Mouse (Mus musculus) MEL (cell line): ENCODE measurements around the gene Nox3. TPM values are rescaled to one million over a fixed set of nuclear protein-coding genes. Genes with fewer than 3 reads are reported as not detected.

Experiments
- DNase-seq: peaks from one replicate; pipeline ENCODE4 v3.0.0; 2011; ENCODE audit warnings: low read depth, low spot score
- H3K27ac ChIP-seq: 2 replicates; pipeline ENCODE4 v1.5.1; 2012; ENCODE audit warnings: low read depth, mild to moderate bottlenecking, control low read depth, low read length, moderate library complexity; ENCODE audit not compliant: control insufficient read depth
- H3K27me3 ChIP-seq, 2 experiments: fragments of 150-350 bp in 1 of 2; sonication (generic) in 1 of 2; 2 replicates each; pipeline ENCODE4 v1.6.1; 2012; ENCODE audit warnings: low read length in 2 of 2, mild to moderate bottlenecking in 2 of 2, improper control_type of control experiment in 1 of 2, moderate library complexity in 1 of 2; ENCODE audit not compliant: insufficient read depth in 2 of 2, control insufficient read depth in 1 of 2
- H3K36me3 ChIP-seq, 2 experiments: 2 replicates each; pipeline ENCODE4 v1.6.1; 2012 to 2014; ENCODE audit warnings: low read length in 2 of 2, improper control_type of control experiment in 1 of 2, inconsistent platforms in 1 of 2, mild to moderate bottlenecking in 1 of 2; ENCODE audit not compliant: insufficient read depth in 2 of 2, control insufficient read depth in 1 of 2
- H3K4me1 ChIP-seq, 2 experiments: fragments of 150-350 bp in 1 of 2; sonication (generic) in 1 of 2; 2 replicates each; pipeline ENCODE4 v1.6.1; 2012; ENCODE audit warnings: low read length in 2 of 2, improper control_type of control experiment in 1 of 2, mild to moderate bottlenecking in 1 of 2; ENCODE audit not compliant: insufficient read depth in 2 of 2, control insufficient read depth in 1 of 2
- H3K4me3 ChIP-seq, 2 experiments: fragments of 150-350 bp in 1 of 2; sonication (generic) in 1 of 2; 2 replicates each; pipeline ENCODE4 v1.5.1; 2012; ENCODE audit warnings: low read depth in 2 of 2, low read length in 2 of 2, mild to moderate bottlenecking in 2 of 2, moderate library complexity in 2 of 2, control low read depth in 1 of 2, improper control_type of control experiment in 1 of 2; ENCODE audit not compliant: control insufficient read depth in 1 of 2, insufficient read depth in 1 of 2
- H3K79me2 ChIP-seq: 2 replicates; pipeline ENCODE4 v1.6.1; 2012; ENCODE audit warnings: mild to moderate bottlenecking, low read length, moderate library complexity; ENCODE audit not compliant: control insufficient read depth, poor library complexity, insufficient read depth
- H3K9ac ChIP-seq: 2 replicates; pipeline ENCODE4 v1.6.1; 2012; ENCODE audit warnings: low read depth, mild to moderate bottlenecking, control low read depth, low read length, moderate library complexity; ENCODE audit not compliant: control insufficient read depth, poor library complexity, severe bottlenecking
- H3K9me3 ChIP-seq: fragments of 150-350 bp; sonication (generic); replicated peaks from 2 replicates; pipeline ENCODE4 v1.6.1; 2012; ENCODE audit warnings: mild to moderate bottlenecking, low read length, improper control_type of control experiment, moderate library complexity; ENCODE audit not compliant: insufficient read depth
- BHLHE40 ChIP-seq: IDR thresholded peaks from 2 replicates; pipeline ENCODE4 v1.6.1; 2012; ENCODE audit warnings: low read depth, mild to moderate bottlenecking, inconsistent platforms, low read length, improper control_type of control experiment, borderline replicate concordance
- CHD1 ChIP-seq: IDR thresholded peaks from 2 replicates; pipeline ENCODE4 v1.6.1; 2012; ENCODE audit warnings: low read depth, mild to moderate bottlenecking, inconsistent platforms, low read length, improper control_type of control experiment
- CHD2 ChIP-seq: IDR thresholded peaks from 2 replicates; pipeline ENCODE4 v1.6.1; 2011; ENCODE audit warnings: low read length, improper control_type of control experiment
- CTCF ChIP-seq, 3 experiments: IDR thresholded peaks in 2 of 3; conservative IDR thresholded peaks in 1 of 3; 2 replicates each; pipeline ENCODE4 v1.5.1; 2011 to 2012; ENCODE audit warnings: low read length in 3 of 3, low read depth in 2 of 3, mild to moderate bottlenecking in 2 of 3, improper control_type of control experiment in 1 of 3, inconsistent platforms in 1 of 3, mixed read lengths in 1 of 3, moderate library complexity in 1 of 3; ENCODE audit not compliant: control insufficient read depth in 1 of 3, insufficient read depth in 1 of 3, poor library complexity in 1 of 3, severe bottlenecking in 1 of 3
- E2F4 ChIP-seq: IDR thresholded peaks from 2 replicates; pipeline ENCODE4 v1.6.1; 2011; ENCODE audit warnings: low read depth, low read length, improper control_type of control experiment, borderline replicate concordance
- ETS1 ChIP-seq: IDR thresholded peaks from 2 replicates; pipeline ENCODE4 v1.6.1; 2012; ENCODE audit warnings: low read depth, mild to moderate bottlenecking, inconsistent platforms, low read length, improper control_type of control experiment, moderate library complexity
- GABPA ChIP-seq: IDR thresholded peaks from 2 replicates; pipeline ENCODE4 v1.6.1; 2012; ENCODE audit warnings: low read depth, mild to moderate bottlenecking, inconsistent platforms, low read length, improper control_type of control experiment, moderate library complexity
- GATA1 ChIP-seq: IDR thresholded peaks from 2 replicates; pipeline ENCODE4 v1.6.1; 2011; ENCODE audit warnings: low read depth, low read length, improper control_type of control experiment
- HCFC1 ChIP-seq: IDR thresholded peaks from 2 replicates; pipeline ENCODE4 v1.6.1; 2012; ENCODE audit warnings: low read depth, mild to moderate bottlenecking, inconsistent platforms, low read length, improper control_type of control experiment, moderate library complexity
- KAT2A ChIP-seq: conservative IDR thresholded peaks from 2 replicates; pipeline ENCODE4 v1.6.1; 2012; ENCODE audit warnings: low read depth, low read length, improper control_type of control experiment, inconsistent platforms
- MAFK ChIP-seq: IDR thresholded peaks from 2 replicates; pipeline ENCODE4 v1.6.1; 2011; ENCODE audit warnings: low read depth, mild to moderate bottlenecking, low read length, improper control_type of control experiment, borderline replicate concordance
- MEF2A ChIP-seq: IDR thresholded peaks from 2 replicates; pipeline ENCODE4 v1.6.1; 2014; ENCODE audit warnings: low read depth, mild to moderate bottlenecking, inconsistent platforms, low read length, improper control_type of control experiment; ENCODE audit not compliant: poor library complexity, insufficient replicate concordance, severe bottlenecking; ENCODE audit errors: extremely low read depth
- MXI1 ChIP-seq: IDR thresholded peaks from 2 replicates; pipeline ENCODE4 v1.6.1; 2011; ENCODE audit warnings: mild to moderate bottlenecking, low read depth, low read length, improper control_type of control experiment
- MYC ChIP-seq: IDR thresholded peaks from 2 replicates; pipeline ENCODE4 v1.6.1; 2011; ENCODE audit warnings: low read depth, mild to moderate bottlenecking, low read length, improper control_type of control experiment, moderate library complexity
- POLR2A ChIP-seq, 2 experiments: IDR thresholded peaks; 2 replicates each; pipeline ENCODE4 v1.6.1; 2011 to 2012; ENCODE audit warnings: low read length in 2 of 2, mild to moderate bottlenecking in 2 of 2, control low read depth in 1 of 2, improper control_type of control experiment in 1 of 2, low read depth in 1 of 2, moderate library complexity in 1 of 2; ENCODE audit not compliant: control insufficient read depth in 1 of 2, insufficient read depth in 1 of 2, poor library complexity in 1 of 2
- POLR2AphosphoS2 ChIP-seq: IDR thresholded peaks from 2 replicates; pipeline ENCODE4 v1.6.1; 2011; ENCODE audit warnings: low read length, improper control_type of control experiment
- POLR2AphosphoS5 ChIP-seq: IDR thresholded peaks from 2 replicates; pipeline ENCODE4 v1.6.1; 2012; ENCODE audit warnings: low read depth, borderline replicate concordance, mild to moderate bottlenecking, inconsistent platforms, low read length, moderate library complexity, mixed read lengths
- RAD21 ChIP-seq: IDR thresholded peaks from 2 replicates; pipeline ENCODE4 v1.6.1; 2011; ENCODE audit warnings: mild to moderate bottlenecking, low read depth, low read length, improper control_type of control experiment
- RCOR1 ChIP-seq: IDR thresholded peaks from 2 replicates; pipeline ENCODE4 v1.6.1; 2012; ENCODE audit warnings: low read depth, mild to moderate bottlenecking, inconsistent platforms, low read length, improper control_type of control experiment
- SMC3 ChIP-seq: IDR thresholded peaks from 2 replicates; pipeline ENCODE4 v1.6.1; 2011; ENCODE audit warnings: low read depth, low read length, improper control_type of control experiment
- TAL1 ChIP-seq: IDR thresholded peaks from 2 replicates; pipeline ENCODE4 v1.6.1; 2012; ENCODE audit warnings: mild to moderate bottlenecking, inconsistent platforms, low read length, moderate library complexity, mixed read lengths
- UBTF ChIP-seq: IDR thresholded peaks from 2 replicates; pipeline ENCODE4 v1.6.1; 2012; ENCODE audit warnings: low read depth, mild to moderate bottlenecking, inconsistent platforms, low read length, improper control_type of control experiment, moderate library complexity, borderline replicate concordance; ENCODE audit not compliant: insufficient read depth
- USF1 ChIP-seq: IDR thresholded peaks from 2 replicates; pipeline ENCODE4 v1.6.1; 2014; ENCODE audit warnings: low read depth, mild to moderate bottlenecking, inconsistent platforms, low read length, improper control_type of control experiment, moderate library complexity
- ZC3H11A ChIP-seq: IDR thresholded peaks from 2 replicates; pipeline ENCODE4 v1.6.1; 2012; ENCODE audit warnings: low read depth, mild to moderate bottlenecking, inconsistent platforms, low read length, improper control_type of control experiment
- ZKSCAN1 ChIP-seq: IDR thresholded peaks from 2 replicates; pipeline ENCODE4 v1.6.1; 2012; ENCODE audit warnings: low read depth, mild to moderate bottlenecking, inconsistent platforms, low read length, improper control_type of control experiment, moderate library complexity
- ZNF384 ChIP-seq: IDR thresholded peaks from 2 replicates; pipeline ENCODE4 v1.6.1; 2012; ENCODE audit warnings: low read depth, mild to moderate bottlenecking, inconsistent platforms, low read length, improper control_type of control experiment
- polyA plus RNA-seq, 2 experiments: library from polyadenylated mRNA; stranded (reverse) in 1 of 2; unstranded in 1 of 2; fragments of >175 nt in 1 of 2; fragments of >200 nt in 1 of 2; gene quantifications; 2 replicates each; pipeline versions ENCODE4 v1.2.1 to v1.2.4; 2012; ENCODE audit warnings: low replicate concordance in 2 of 2, low read depth in 1 of 2; ENCODE audit not compliant: insufficient read length in 2 of 2, insufficient read depth in 1 of 2, missing spikeins in 1 of 2
- total RNA-seq: library from RNA; depleted of rRNA; stranded (reverse); fragments of 300-350 nt; gene quantifications from 2 replicates; pipeline ENCODE4 v1.2.3, GENCODE M21; 2012

The Nox3 gene
- total and polyA plus RNA-seq, 3 experiments, result not detected

DNA sequence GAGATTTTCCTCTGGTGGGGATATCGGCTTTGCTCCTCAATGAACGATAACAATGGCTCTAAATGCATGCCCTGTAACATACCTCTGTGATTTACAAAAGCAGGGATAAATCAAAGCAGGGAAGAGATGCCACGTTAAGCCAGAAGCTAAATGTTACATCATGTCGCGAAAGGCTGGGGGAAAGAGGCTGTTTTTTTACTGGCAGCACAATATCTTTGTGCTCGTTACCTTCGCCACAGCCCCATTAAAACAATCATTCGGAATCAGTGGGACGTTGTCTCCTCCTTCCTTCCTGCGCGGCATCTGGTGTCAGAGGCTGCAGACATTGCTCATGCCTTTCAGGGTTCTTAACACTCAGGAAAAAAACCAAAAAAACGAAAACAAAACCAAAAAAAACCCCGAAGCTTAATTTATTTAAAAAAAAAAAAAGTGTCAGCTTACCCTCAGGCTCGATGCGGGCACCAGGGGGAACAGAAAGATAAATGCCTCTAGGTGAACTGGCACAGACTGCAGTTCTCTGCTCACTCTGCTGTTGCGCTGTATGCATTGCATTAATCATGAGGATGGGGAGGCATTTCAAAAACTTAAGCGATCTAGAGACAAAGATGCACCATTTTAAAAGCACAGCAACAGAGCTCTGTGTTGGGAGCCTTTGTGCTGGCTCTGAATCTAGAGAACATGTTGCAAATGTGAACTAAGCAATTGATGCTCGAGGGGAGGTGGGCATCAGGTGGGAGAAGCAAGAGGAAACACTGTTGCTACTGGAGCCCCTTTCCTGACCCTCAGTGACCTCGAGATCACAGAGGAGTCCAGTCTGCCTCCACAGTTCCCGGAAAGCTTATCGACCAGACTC is 84.9 kb downstream of the Nox3 start:
- Histone ChIP-seq H3K9ac (no peak overlapping the region), H3K27me3 (no peaks in the 10 kb centered on the region), H3K27ac (no peak overlapping the region), H3K4me1 (no peaks in the 10 kb centered on the region), H3K79me2 (no peaks in the 10 kb centered on the region)
- TF ChIP-seq CHD2, result no peak
- no peak for TF ChIP-seq ETS1
- TF ChIP-seq TAL1, result no peak
- TF ChIP-seq RAD21, result no peak
- TF ChIP-seq RCOR1, result no peak
- no peak for TF ChIP-seq UBTF
- TF ChIP-seq CTCF (IDR thresholded peaks at IDR 0.05 in 2 of 3, conservative IDR thresholded peaks at IDR 0.05 in 1 of 3; ENCODE audit: control insufficient read depth in 1 of 3, insufficient read depth in 1 of 3, low read depth in 2 of 3, low read length in 3 of 3, poor library complexity in 1 of 3, severe bottlenecking in 1 of 3), result no peak
- no peak for TF ChIP-seq HCFC1
- no peak for TF ChIP-seq MAFK
- no peak for TF ChIP-seq ZC3H11A
- TF ChIP-seq POLR2AphosphoS2, result no peak
- TF ChIP-seq MYC, result no peak
- no peak for TF ChIP-seq MEF2A
- no peak for TF ChIP-seq GATA1
- TF ChIP-seq POLR2A (IDR thresholded peaks at IDR 0.05; ENCODE audit: control insufficient read depth in 1 of 2, insufficient read depth in 1 of 2, low read depth in 1 of 2, low read length in 2 of 2, poor library complexity in 1 of 2), result no peak
- TF ChIP-seq MXI1, result no peak
- TF ChIP-seq GABPA, result no peak
- no peak for TF ChIP-seq E2F4
- TF ChIP-seq, all 39 proteins: peak for 0
- no peaks in the 10 kb centered on the region for H3K9me3 ChIP-seq
- H3K36me3 ChIP-seq, result no peaks in the 10 kb centered on the region
- H3K4me3 ChIP-seq, result no peak overlapping the region
- no peak for DNase-seq

- no peaks in the 10 kb centered on the region for H3K27me3 ChIP-seq
- H3K27ac ChIP-seq, result no peak overlapping the region
- no peaks in the 10 kb centered on the region for H3K36me3 ChIP-seq
- no peaks in the 10 kb centered on the region for H3K9me3 ChIP-seq
- no peaks in the 10 kb centered on the region for H3K4me1 ChIP-seq
- no peak overlapping the region for H3K9ac ChIP-seq
- no peak for TF ChIP-seq KAT2A
- TF ChIP-seq MYC, result no peak
- TF ChIP-seq POLR2AphosphoS5, result no peak
- TF ChIP-seq ZKSCAN1, result no peak
- TF ChIP-seq MAFK, result no peak
- no peak for TF ChIP-seq ZC3H11A
- no peak for TF ChIP-seq CHD1
- no peak for TF ChIP-seq CHD2
- no peak for TF ChIP-seq BHLHE40
- no peak for TF ChIP-seq SMC3
- TF ChIP-seq GABPA, result no peak
- TF ChIP-seq ZNF384, result no peak
- no peak for TF ChIP-seq RCOR1
- TF ChIP-seq MXI1, result no peak
- TF ChIP-seq RAD21, result no peak
- TF ChIP-seq TAL1, result no peak
- no peak for TF ChIP-seq USF1
- no peak overlapping the region for H3K4me3 ChIP-seq
- H3K79me2 ChIP-seq, result no peaks in the 10 kb centered on the region
- no peak for DNase-seq
Observed at GRCm38 (mm10) chr17:3610307-3610754, 85.7 kb downstream of the Nox3 start.
